Mouse (Mus musculus) midbrain, postnatal 0 days (tissue): Measurements from ENCODE around the gene Rbms1. TPM values are rescaled to one million over a fixed set of nuclear protein-coding genes. Genes with fewer than 3 reads are reported as not detected.

Experiments
- ATAC-seq: fragments of 200-750 bp; cut with Nextera tagmentation; 2 replicates; pipeline ENCODE4 v1.8.0; 2017; ENCODE audit warnings: moderate number of reproducible peaks, mild to moderate bottlenecking, moderate TSS enrichment, moderate library complexity; ENCODE audit not compliant: low FRiP score
- DNase-seq: peaks from one replicate; pipeline ENCODE4 v3.0.0-alpha.2; 2015; ENCODE audit warnings: low spot score
- H3K27ac ChIP-seq: fragments of 300-500 bp; sonication (generic); 2 replicates; pipeline ENCODE4 v1.5.1; 2014; ENCODE audit warnings: low read depth, mild to moderate bottlenecking, low read length, mixed read lengths
- H3K27me3 ChIP-seq: fragments of 300-500 bp; sonication (generic); 2 replicates; pipeline ENCODE4 v1.6.1; 2014; ENCODE audit warnings: low read length, control low read depth, mixed read lengths; ENCODE audit not compliant: insufficient read depth
- H3K36me3 ChIP-seq: fragments of 300-500 bp; sonication (generic); 2 replicates; pipeline ENCODE4 v1.6.1; 2014; ENCODE audit warnings: low read length, control low read depth, mixed read lengths; ENCODE audit not compliant: insufficient read depth
- H3K4me1 ChIP-seq: fragments of 300-500 bp; sonication (generic); 2 replicates; pipeline ENCODE4 v1.6.1; 2014; ENCODE audit warnings: mild to moderate bottlenecking, control low read depth, antibody characterized with exemption, low read length, mixed read lengths; ENCODE audit not compliant: insufficient read depth
- H3K4me2 ChIP-seq: fragments of 300-500 bp; sonication (generic); 2 replicates; pipeline ENCODE4 v1.6.1; 2014; ENCODE audit warnings: low read depth, mild to moderate bottlenecking, low read length, mixed read lengths; ENCODE audit not compliant: poor library complexity, severe bottlenecking
- H3K4me3 ChIP-seq: fragments of 300-500 bp; sonication (generic); 2 replicates; pipeline ENCODE4 v1.5.1; 2014; ENCODE audit warnings: low read depth, mild to moderate bottlenecking, low read length, moderate library complexity
- H3K9ac ChIP-seq: fragments of 300-500 bp; sonication (generic); replicated peaks from 2 replicates; pipeline ENCODE4 v1.6.1; 2014; ENCODE audit warnings: mild to moderate bottlenecking, low read length, moderate library complexity, mixed read lengths; ENCODE audit not compliant: poor library complexity, severe bottlenecking
- H3K9me3 ChIP-seq: fragments of 300-500 bp; sonication (generic); 2 replicates; pipeline ENCODE4 v1.6.1; 2016; ENCODE audit warnings: low read length, control low read depth
- CTCF ChIP-seq: IDR thresholded peaks from 2 replicates; pipeline ENCODE4 v1.5.1; 2016; ENCODE audit warnings: antibody characterized with exemption, mild to moderate bottlenecking
- WGBS: fragments of 180-500 bp; shearing (Covaris S2); extraction: QIAGEN DNeasy Blood & Tissue Kit; methylation state at CpG from one replicate; pipeline ENCODE4 v1.1.7; 2014; 5-methylcytosine and 5-hydroxymethylcytosine counted together
- polyA plus RNA-seq: library from polyadenylated mRNA; unstranded; fragments of >200 nt; fragmentation: Nextera tagmentation; extraction: Ambion mirVana; gene quantifications from 2 replicates; pipeline ENCODE4 v1.2.1, GENCODE M21; 2015
- total RNA-seq: library from RNA; depleted of rRNA; stranded (reverse); fragments of >200 nt; gene quantifications from 2 replicates; pipeline ENCODE4 v1.2.3, GENCODE M21; 2014

Rbms1 gene
- total and polyA plus RNA-seq, 2 experiments from 2014 or later, result 36.2 to 40.4 TPM

- Histone ChIP-seq H3K27me3 (no peaks in the 10 kb centered on the region), H3K4me1 (no peaks in the 10 kb centered on the region), H3K9ac (no peak overlapping the region), H3K9me3 (no peaks in the 10 kb centered on the region), H3K36me3 (no peaks in the 10 kb centered on the region), H3K27ac (no peak overlapping the region), H3K4me2 (no peak overlapping the region), H3K4me3 (no peak overlapping the region)
- DNase-seq (no peak), ATAC-seq (no peak)
- WGBS, result 89% methylated on average over 8 of the region's 8 CpGs
- no peak for TF ChIP-seq CTCF
These were observed 51.3 kb downstream of the Rbms1 start for GRCm38 (mm10) chr2:60911716-60912115.

DNA sequence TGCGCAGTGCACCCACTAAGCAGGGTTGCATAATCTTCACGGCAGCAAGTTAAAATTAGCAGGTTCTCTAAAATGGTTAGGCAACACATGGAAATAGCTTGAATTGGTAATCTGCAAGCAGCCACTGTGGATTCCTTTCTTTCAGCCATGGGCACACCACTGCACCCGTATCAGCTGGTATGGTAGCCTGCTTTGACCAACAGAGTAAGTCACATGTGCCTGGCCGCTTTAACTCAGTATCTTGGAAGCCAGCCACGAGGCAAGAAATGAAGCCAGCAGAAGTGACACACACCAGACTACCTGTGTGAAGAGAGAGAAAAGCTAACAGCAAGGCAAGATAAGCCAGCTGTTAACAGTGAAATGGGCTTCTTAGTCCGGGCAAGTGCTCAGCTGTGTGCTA lies 52.2 kb downstream of the Rbms1 start:
- TF ChIP-seq CTCF, result no peak
- ATAC-seq (no peak), DNase-seq (no peak)
- Histone ChIP-seq H3K4me1 (no peaks in the 10 kb centered on the region), H3K9ac (no peak overlapping the region), H3K4me2 (no peak overlapping the region), H3K4me3 (no peak overlapping the region), H3K9me3 (no peaks in the 10 kb centered on the region), H3K27me3 (no peaks in the 10 kb centered on the region), H3K27ac (no peak overlapping the region), H3K36me3 (no peaks in the 10 kb centered on the region)
- 77% methylated on average over 6 of the region's 6 CpGs for WGBS

DNA sequence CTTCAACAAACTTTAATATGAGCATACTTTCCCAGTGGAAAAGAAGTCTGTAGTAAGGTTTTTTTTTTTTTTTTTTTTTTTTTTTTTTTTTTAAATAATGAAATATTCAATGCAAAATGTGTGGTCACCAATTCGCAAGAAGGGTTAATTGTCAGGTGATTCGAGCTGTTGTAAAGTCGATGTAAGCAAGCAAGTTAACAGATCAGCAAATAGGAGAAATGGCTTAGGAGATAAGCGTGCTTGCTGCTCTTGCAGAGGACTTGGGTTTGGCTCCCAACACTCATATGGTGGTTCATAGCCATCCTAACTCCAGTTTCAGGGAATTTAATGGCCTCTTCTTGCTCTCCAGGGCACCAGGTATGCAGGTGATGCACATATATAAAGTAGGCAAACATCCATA lies 54.4 kb downstream of the Rbms1 start:
- no peaks in the 10 kb centered on the region for H3K36me3 ChIP-seq
- H3K27me3 ChIP-seq, result no peaks in the 10 kb centered on the region
- WGBS, result 92% methylated on average over 4 of the region's 4 CpGs
- no peak overlapping the region for H3K9ac ChIP-seq
- H3K4me2 ChIP-seq, result no peak overlapping the region
- no peak overlapping the region for H3K27ac ChIP-seq
- no peak for DNase-seq
- H3K4me1 ChIP-seq, result no peaks in the 10 kb centered on the region
- TF ChIP-seq CTCF, result no peak
- no peaks in the 10 kb centered on the region for H3K9me3 ChIP-seq
- ATAC-seq, result no peak
- H3K4me3 ChIP-seq, result no peak overlapping the region

GRCm38 (mm10) chr2:60908116-60908515 lies 54.9 kb downstream of the Rbms1 start:
- Histone ChIP-seq H3K9ac (no peak overlapping the region), H3K27ac (no peak overlapping the region), H3K9me3 (no peaks in the 10 kb centered on the region), H3K27me3 (no peaks in the 10 kb centered on the region), H3K4me1 (no peaks in the 10 kb centered on the region), H3K4me2 (no peak overlapping the region), H3K36me3 (no peaks in the 10 kb centered on the region), H3K4me3 (no peak overlapping the region)
- DNase-seq (no peak), ATAC-seq (no peak)
- TF ChIP-seq CTCF, result no peak
- WGBS, result 89% methylated on average over 12 of the region's 12 CpGs

GRCm38 (mm10) chr2:60905283-60905682 lies 57.7 kb downstream of the Rbms1 start:
- Histone ChIP-seq H3K4me1 (no peaks in the 10 kb centered on the region), H3K9me3 (no peaks in the 10 kb centered on the region), H3K4me2 (no peak overlapping the region), H3K4me3 (no peak overlapping the region), H3K27me3 (no peaks in the 10 kb centered on the region), H3K27ac (no peak overlapping the region), H3K9ac (no peak overlapping the region), H3K36me3 (no peaks in the 10 kb centered on the region)
- TF ChIP-seq CTCF, result peak; percentile 75
- 31% methylated on average over 3 of the region's 3 CpGs for WGBS
- no peak for ATAC-seq
- peak; percentile 65 for DNase-seq

DNA sequence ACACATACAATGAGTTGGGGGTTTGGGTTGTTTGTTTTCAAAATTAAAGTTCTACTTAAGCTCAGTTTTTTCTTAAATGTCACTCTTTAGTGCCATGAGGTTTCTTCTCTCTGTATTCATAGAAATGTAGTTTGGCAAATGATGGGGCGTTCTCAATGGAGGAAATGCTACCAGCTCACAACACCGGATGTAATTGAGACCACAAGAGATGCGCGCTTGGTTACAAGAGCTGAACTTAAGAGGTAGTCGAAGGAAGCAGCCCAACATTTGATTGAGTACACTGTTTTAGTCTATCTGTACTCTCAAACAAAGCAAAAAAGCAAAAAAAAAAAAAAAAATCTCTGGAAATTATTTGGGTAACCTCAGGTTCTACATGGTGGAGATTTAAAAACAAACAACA lies 58.9 kb downstream of the Rbms1 start:
- Histone ChIP-seq H3K27ac (no peak overlapping the region), H3K4me3 (no peak overlapping the region), H3K36me3 (no peaks in the 10 kb centered on the region), H3K4me1 (no peaks in the 10 kb centered on the region), H3K9ac (no peak overlapping the region), H3K27me3 (no peaks in the 10 kb centered on the region), H3K4me2 (no peak overlapping the region), H3K9me3 (no peaks in the 10 kb centered on the region)
- ATAC-seq, result no peak
- WGBS, result 83% methylated on average over 5 of the region's 5 CpGs
- no peak for TF ChIP-seq CTCF
- DNase-seq, result no peak
